ENCODE assay signal across 36 mouse cellular contexts in the genomic region with DNA sequence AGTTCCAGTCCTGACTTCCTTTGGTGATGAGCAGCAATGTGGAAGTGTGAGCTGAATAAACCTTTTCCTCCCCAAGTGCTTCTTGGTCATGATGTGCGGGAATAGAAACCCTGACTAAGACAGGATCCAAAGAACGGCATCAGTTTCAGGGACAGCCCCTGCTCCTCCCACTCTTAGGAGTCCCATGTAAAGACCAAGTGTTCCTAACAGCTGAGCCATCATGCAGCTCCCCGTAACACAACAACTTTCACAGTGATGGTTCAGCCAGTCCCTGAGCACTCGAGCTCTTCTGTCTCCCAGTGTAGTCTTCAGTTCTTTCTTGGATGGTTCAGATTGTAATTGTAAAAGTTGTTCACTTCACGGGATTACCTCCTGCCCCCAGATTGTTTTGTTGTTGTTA.
"Had no signal": no experiment of that assay in that cellular context is flagged by ENCODE, and none has a peak within 500 bp of the region (broad histone marks: within the 10 kb centered on the region; RNA-seq: fewer than 3 reads in every experiment).

No protein-coding gene starts in this region.

- ATAC-seq: hindbrain, embryonic 16.5 days; hindbrain, postnatal 0 days; inflammation-experienced regulatory T-cells, adult 6 months; intestine, embryonic 15.5 days; intestine, embryonic 16.5 days; intestine, postnatal 0 days had no signal

- H3K4me1 ChIP-seq: heart, embryonic 10.5 days; heart, embryonic 12.5 days; heart, embryonic 13.5 days; heart, embryonic 15.5 days; hindbrain, embryonic 10.5 days; hindbrain, embryonic 12.5 days; hindbrain, embryonic 13.5 days; hindbrain, embryonic 15.5 days; intestine, embryonic 15.5 days; kidney, embryonic 15.5 days had no signal

- H3K4me3 ChIP-seq: heart, adult 2 months; heart, embryonic 10.5 days; heart, embryonic 12.5 days; heart, embryonic 13.5 days; heart, embryonic 15.5 days; hindbrain, embryonic 10.5 days; hindbrain, embryonic 12.5 days; hindbrain, embryonic 13.5 days; hindbrain, embryonic 15.5 days; intestine, embryonic 15.5 days; kidney, embryonic 15.5 days; layer of hippocampus, adult 2 months had no signal

- DNase-seq: heart, adult 18-20 months; heart, adult 2 months; heart, postnatal 10 days; heart, postnatal 14 days; heart, postnatal 36 days; heart, postnatal 4 days; kidney, adult 11 months; kidney, adult 18-20 months; kidney, adult 2 months; kidney, adult 8-10 months; kidney, adult 9 months; kidney, postnatal 10 days; kidney, postnatal 14 days; kidney, postnatal 25 days; kidney, postnatal 36 days; kidney, postnatal 4 days; layer of hippocampus, adult 9-11 months had no signal

- H3K9ac ChIP-seq: heart, embryonic 12.5 days; heart, embryonic 13.5 days; heart, embryonic 15.5 days; hindbrain, embryonic 12.5 days; hindbrain, embryonic 13.5 days; hindbrain, embryonic 14.5 days; hindbrain, embryonic 15.5 days; intestine, embryonic 15.5 days; kidney, embryonic 15.5 days had no signal

- H3K36me3 ChIP-seq: intestine, embryonic 15.5 days had no signal

- H3K27me3 ChIP-seq: heart, embryonic 12.5 days; heart, embryonic 13.5 days; heart, embryonic 15.5 days; hindbrain, embryonic 12.5 days; hindbrain, embryonic 13.5 days; hindbrain, embryonic 15.5 days; intestine, embryonic 15.5 days; kidney, embryonic 15.5 days had no signal

- H3K27ac ChIP-seq: heart, adult 2 months; heart, embryonic 10.5 days; heart, embryonic 13.5 days; heart, embryonic 15.5 days; hindbrain, embryonic 10.5 days; hindbrain, embryonic 12.5 days; hindbrain, embryonic 13.5 days; hindbrain, embryonic 14.5 days; hindbrain, embryonic 15.5 days; hindbrain, postnatal 0 days; intestine, embryonic 15.5 days; kidney, embryonic 15.5 days; kidney, postnatal 0 days; layer of hippocampus, adult 2 months had no signal

- H3K4me2 ChIP-seq: heart, embryonic 11.5 days; heart, embryonic 12.5 days; heart, embryonic 13.5 days; heart, embryonic 15.5 days; hindbrain, embryonic 12.5 days; hindbrain, embryonic 13.5 days; hindbrain, embryonic 14.5 days; hindbrain, embryonic 15.5 days; intestine, embryonic 15.5 days; kidney, embryonic 15.5 days had no signal

- H3K9me3 ChIP-seq: heart, embryonic 10.5 days; heart, embryonic 12.5 days; heart, embryonic 13.5 days; heart, embryonic 15.5 days; hindbrain, embryonic 10.5 days; hindbrain, embryonic 12.5 days; hindbrain, embryonic 13.5 days; hindbrain, embryonic 15.5 days; intestine, embryonic 15.5 days; kidney, embryonic 15.5 days had no signal
